Mouse (Mus musculus) B cell, adult 62 days (primary cell): ENCODE measurements around the gene Atp5l. TPM values are rescaled to one million over a fixed set of nuclear protein-coding genes. Genes with fewer than 3 reads are reported as not detected.

Experiments used
- total RNA-seq: library from RNA; stranded (reverse); gene quantifications from 4 replicates; pipeline ENCODE4 v1.2.4, GENCODE M21; 2023

Atp5l gene
- 123 to 144 TPM (median 136 TPM) in 4 replicates for total RNA-seq

DNA sequence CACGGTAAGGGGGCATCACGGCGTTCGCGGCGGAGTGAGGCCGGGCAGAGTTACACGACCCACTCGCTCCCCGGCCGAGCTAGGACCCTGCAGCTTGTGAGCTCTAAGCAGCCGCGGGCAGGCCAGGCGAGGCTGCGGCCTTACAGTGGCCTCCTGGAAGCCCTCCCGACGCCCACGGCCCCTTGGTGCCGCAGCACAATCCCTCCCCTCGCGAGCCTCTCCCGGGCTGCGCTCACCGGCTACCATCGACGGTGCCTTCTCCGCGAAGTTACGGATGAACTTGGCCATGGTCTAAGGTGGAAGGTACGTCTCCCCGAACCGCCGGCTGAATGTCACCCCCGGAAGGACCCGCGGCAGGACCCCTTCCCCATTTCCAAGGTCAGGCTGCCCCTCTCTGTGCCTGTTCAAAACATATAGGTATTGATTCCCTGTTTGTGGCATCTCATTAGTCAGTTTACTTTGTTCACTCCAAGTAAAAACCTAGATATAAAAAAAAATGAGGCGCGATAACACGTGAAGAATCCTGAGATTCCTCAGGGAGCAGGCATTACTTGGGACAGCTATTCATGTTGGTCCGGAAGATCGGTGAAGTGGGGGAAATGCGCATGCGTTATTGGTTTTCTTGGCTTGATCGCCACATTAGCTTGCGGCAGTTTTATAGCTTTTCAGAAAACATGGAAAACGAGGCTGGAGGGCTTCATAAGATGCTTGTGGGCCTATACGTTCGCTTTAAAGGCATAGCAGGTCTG is at the start of gene Atp5l:
Atp5l (minus strand) TSS at position 369 of the 749 bp plus-strand sequence.

DNA sequence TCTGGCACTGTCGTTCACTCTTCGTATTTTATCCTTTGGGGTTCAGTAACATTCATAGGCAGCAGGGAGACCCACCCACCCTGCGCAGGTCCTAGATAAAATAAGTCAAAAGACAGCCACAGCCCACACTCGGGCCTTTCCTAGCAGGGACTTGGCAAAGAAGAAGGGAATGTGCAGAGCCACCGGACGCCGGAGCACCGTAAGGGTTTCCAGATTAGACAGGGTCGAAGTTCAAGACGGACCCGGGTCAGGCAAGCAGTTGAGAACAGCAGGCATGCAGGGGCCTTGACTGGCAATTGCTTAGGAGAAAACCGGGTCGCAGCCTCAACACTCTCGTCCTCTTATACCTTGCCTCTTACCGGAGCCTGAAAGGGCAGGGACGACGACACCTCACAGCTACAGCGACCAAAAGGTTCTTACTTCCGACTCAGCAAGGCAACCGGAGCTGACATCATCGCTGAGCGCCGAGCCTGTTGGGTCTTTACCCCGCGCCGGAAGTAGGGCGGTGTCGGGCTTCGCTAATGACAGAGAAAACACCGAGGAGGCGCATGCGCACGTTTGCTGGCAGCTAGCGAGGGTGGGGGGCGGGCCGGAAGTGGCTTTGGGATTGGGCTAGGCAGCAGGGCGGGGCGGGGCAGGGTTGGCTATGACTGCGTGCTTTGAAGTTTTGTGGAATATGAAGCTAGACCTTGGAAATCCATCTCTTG is 44.7 kb upstream of the Atp5l start, which contains the start of gene Ube4a:
Ube4a (minus strand) TSS at position 475 of the 707 bp plus-strand sequence.

DNA sequence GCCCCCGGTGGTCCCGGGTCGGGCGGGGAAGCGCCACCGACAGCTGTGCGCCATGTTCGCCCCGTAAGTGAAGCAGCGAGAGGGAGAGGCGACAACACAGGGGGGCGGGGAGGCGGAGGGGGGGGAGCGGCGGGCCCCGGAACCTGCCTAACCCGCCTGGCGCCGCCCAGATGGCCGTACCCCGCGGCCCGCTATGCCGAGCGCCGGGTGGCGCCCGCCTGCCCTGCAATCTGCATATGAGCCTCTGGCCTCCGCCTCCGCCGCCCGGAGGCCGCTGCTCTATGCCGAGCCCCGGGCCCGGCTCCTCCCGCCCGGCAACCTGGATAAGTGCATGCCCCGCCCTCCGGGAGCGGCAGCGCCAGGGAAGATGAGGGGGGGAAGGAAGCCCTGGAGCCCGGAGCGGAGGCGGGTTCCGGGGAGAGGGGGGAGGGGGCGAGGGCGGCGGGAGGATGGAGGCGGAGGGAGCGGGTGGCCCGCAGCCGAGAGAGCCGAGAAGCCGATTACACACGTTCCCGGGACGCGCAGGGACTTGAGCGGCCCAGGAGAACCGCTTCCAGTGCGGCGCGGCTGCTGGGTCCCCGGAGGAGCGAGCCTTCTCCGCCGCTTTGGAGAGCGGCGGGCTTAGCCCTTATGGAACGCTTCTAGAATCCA is 39.2 kb downstream of the Atp5l start, which contains the start of gene Kmt2a:
Kmt2a (minus strand) TSS at position 76 of the 651 bp plus-strand sequence.

Other genes starting within 250 kb of the Atp5l start
- gene Treh, start 247.5 kb downstream of the Atp5l start, total RNA-seq, result not detected in 4 replicates
- 0.76 TPM in 1 of 4 replicates, not detected in the others for gene Phldb1, start 185.5 kb downstream of the Atp5l start, total RNA-seq
- gene Arcn1, start 152.9 kb downstream of the Atp5l start, total RNA-seq, result 133 to 144 TPM (median 140 TPM) in 4 replicates
- 56.6 to 64.5 TPM (median 59.5 TPM) in 4 replicates for gene Ift46, start 152.8 kb downstream of the Atp5l start, total RNA-seq
- 0.51 to 0.67 TPM (median 0.63 TPM) in 3 of 4 replicates, not detected in the other for gene Tmem25, start 121.4 kb downstream of the Atp5l start, total RNA-seq
- gene Ttc36, start 117.7 kb downstream of the Atp5l start, total RNA-seq, result 2.6 to 4.9 TPM (median 4.3 TPM) in 4 replicates
- 127 to 158 TPM (median 134 TPM) in 4 replicates for gene Kmt2a, start 39.4 kb downstream of the Atp5l start, total RNA-seq
- gene Ube4a, start 44.9 kb upstream of the Atp5l start, total RNA-seq, result 76.8 to 101 TPM (median 82.4 TPM) in 4 replicates
- 1.2 to 2.6 TPM (median 2.0 TPM) in 4 replicates for gene Cd3g, start 59.7 kb upstream of the Atp5l start, total RNA-seq
- gene Cd3d, start 61.0 kb upstream of the Atp5l start, total RNA-seq, result 1.2 to 3.9 TPM (median 1.8 TPM) in 4 replicates
- gene Cd3e, start 88.9 kb upstream of the Atp5l start, total RNA-seq, result 3.2 to 4.5 TPM (median 3.7 TPM) in 4 replicates
- 0.52 to 1.4 TPM (median 0.77 TPM) in 4 replicates for gene Mpzl2, start 119.1 kb upstream of the Atp5l start, total RNA-seq
- gene Mpzl3, start 134.4 kb upstream of the Atp5l start, total RNA-seq, result 5.4 to 12.4 TPM (median 7.1 TPM) in 4 replicates
- gene Jaml, start 158.4 kb upstream of the Atp5l start, total RNA-seq, result 15.3 to 28.6 TPM (median 19.5 TPM) in 4 replicates
- 0.48 to 0.75 TPM (median 0.55 TPM) in 4 replicates for gene Scn2b, start 197.0 kb upstream of the Atp5l start, total RNA-seq
- gene Scn4b, start 217.7 kb upstream of the Atp5l start, total RNA-seq, result 0.33 to 0.63 TPM (median 0.43 TPM) in 4 replicates